Mouse (Mus musculus): ENCODE measurements at regions not wholly inside any gene's neighbourhood (a gene's known extent, or its start where the extent isn't known, plus 50 kb on each side); places are given as distances from the start of the nearest gene placed in this dataset.

- no peak for DNase-seq (ENCODE audit: low spot score)
Observed at GRCm38 (mm10) chr12:79879093-79879917, 233.5 kb downstream of the Zfp36l1 start.

- DNase-seq (ENCODE audit: low spot score), result no peak
Observed at GRCm38 (mm10) chr12:79878766-79879092, 234.1 kb downstream of the Zfp36l1 start.

GRCm38 (mm10) chr12:79878163-79878562 lies 234.7 kb downstream of the Zfp36l1 start:
- DNase-seq (ENCODE audit: low spot score), result no peak

GRCm38 (mm10) chr12:79874333-79874732 lies 238.5 kb downstream of the Zfp36l1 start:
- no peak for DNase-seq (ENCODE audit: low spot score)

DNA sequence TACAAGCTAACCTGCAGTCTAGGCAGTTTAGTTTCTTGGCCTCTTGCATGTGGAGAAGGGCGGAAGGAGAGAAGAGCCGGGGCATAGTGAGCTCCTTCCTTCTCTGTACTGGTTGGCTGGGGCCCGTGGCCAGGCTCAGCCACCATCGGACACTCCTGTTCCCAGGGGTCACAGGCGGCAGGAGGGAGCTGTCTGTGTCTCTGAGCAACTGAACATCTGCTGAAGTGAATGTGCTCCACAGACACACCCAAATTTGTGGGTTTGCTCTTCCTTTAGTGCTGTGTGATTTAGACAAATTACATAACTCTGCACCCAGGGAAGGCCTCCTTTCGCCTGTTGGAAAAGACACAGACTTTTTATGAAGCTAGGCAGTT lies 247.6 kb downstream of the Zfp36l1 start:
- DNase-seq (ENCODE audit: low spot score), result peak; percentile 43

DNA sequence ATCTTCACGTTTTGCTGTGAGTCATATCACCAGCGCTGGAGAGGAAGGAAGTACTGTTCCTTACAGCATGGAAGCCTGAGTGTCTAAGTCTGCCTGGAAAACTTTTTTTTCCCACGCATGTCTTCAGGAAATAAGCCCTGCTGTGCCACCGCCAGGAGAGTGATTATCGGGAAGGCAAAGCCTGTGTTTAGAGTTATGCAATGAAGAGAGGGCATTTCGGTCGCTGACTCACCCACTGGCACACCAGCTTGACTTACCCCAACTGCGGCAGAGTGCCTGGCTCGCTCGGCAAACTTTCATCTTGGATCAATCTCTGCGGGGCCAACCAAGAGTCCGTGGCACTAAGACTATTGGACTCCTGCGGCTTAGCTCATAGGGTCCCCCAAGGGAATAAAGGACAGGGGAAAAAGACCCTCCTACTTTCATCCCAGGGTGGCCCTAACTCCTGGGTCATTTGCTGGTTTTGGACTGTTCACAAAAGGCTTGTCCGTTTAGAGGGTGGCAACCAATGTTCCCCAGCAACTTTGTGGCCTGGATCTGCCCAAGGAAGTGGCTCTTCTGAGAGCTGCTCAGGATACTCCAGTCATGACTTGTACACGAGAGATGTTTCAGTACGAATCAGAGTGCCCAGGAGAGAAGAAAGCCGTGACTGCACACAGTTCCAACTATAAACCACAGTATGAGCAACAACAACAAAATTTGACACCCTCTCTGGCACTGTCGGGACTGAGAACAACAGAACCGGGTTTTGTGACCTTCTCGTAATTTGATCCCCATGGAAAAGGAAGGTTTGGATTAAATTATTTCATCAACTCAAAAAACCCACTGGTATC lies 248.3 kb downstream of the Zfp36l1 start:
- DNase-seq (ENCODE audit: low spot score), result peak; percentile 47
